Mouse (Mus musculus): Measurements from ENCODE around the gene Gpx5. TPM values are rescaled to one million over a fixed set of nuclear protein-coding genes. Genes with fewer than 3 reads are reported as not detected.

Gene Gpx5
- polyA plus RNA-seq, 1 experiment from 2014 or later, result not detected

GRCm38 (mm10) chr13:21313903-21314302 is 21.4 kb upstream of the Gpx5 start:
- Histone ChIP-seq H3K4me3 (ENCODE audit: low read depth, low read length) (no peak overlapping the region), H3K4me1 (replicated peaks; ENCODE audit: control insufficient read depth, insufficient read depth, low read length) (no peaks in the 10 kb centered on the region), H3K4me2 (no peak overlapping the region), H3K9ac (ENCODE audit: low read depth, low read length) (no peak overlapping the region), H3K27ac (ENCODE audit: low read depth, low read length) (no peak overlapping the region), H3K9me3 (ENCODE audit: control insufficient read depth, low read length) (no peaks in the 10 kb centered on the region), H3K36me3 (ENCODE audit: control insufficient read depth, insufficient read depth, low read length) (no peaks in the 10 kb centered on the region), H3K27me3 (replicated peaks; ENCODE audit: control insufficient read depth, insufficient read depth, low read length) (no peaks in the 10 kb centered on the region; the same call in 1 of the 2 replicates)
- no peak for ATAC-seq (replicated peaks; ENCODE audit: low FRiP score)
- WGBS, result 73% methylated on average over 4 of the region's 4 CpGs
- DNase-seq (ENCODE audit: low spot score), result no peak

DNA sequence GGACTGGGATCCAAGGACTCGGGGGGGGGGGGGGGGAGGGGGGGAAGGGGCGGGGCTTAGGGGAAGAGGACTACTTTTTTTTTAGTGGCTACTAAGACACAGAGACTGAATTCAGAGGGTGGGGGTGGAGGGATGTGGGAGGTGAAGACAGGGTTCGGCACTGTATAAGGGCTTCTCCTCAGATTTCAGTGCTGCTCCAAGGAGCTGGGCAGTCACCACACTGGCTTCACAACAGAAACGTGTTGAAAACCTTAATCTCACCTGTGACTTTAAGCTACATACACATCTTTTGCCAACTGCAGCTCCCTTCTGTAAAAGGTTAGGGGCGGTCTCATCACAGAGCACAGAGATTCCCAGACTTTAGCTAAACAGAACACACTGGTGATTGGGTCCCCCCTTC is 20.3 kb upstream of the Gpx5 start:
- H3K4me2 ChIP-seq, result no peak overlapping the region
- no peak overlapping the region for H3K9ac ChIP-seq (ENCODE audit: low read depth, low read length)
- no peak overlapping the region for H3K27ac ChIP-seq (ENCODE audit: low read depth, low read length)
- no peak overlapping the region for H3K4me3 ChIP-seq (ENCODE audit: low read depth, low read length)
- DNase-seq (ENCODE audit: low spot score) (no peak), ATAC-seq (replicated peaks; ENCODE audit: low FRiP score) (no peak)
- no peaks in the 10 kb centered on the region; the same call in 1 of the 2 replicates for H3K27me3 ChIP-seq (replicated peaks; ENCODE audit: control insufficient read depth, insufficient read depth, low read length)
- H3K4me1 ChIP-seq (replicated peaks; ENCODE audit: control insufficient read depth, insufficient read depth, low read length), result no peaks in the 10 kb centered on the region
- H3K36me3 ChIP-seq (ENCODE audit: control insufficient read depth, insufficient read depth, low read length), result no peaks in the 10 kb centered on the region
- WGBS, result 44% methylated on average over 5 of the region's 5 CpGs
- H3K9me3 ChIP-seq (ENCODE audit: control insufficient read depth, low read length), result no peaks in the 10 kb centered on the region

DNA sequence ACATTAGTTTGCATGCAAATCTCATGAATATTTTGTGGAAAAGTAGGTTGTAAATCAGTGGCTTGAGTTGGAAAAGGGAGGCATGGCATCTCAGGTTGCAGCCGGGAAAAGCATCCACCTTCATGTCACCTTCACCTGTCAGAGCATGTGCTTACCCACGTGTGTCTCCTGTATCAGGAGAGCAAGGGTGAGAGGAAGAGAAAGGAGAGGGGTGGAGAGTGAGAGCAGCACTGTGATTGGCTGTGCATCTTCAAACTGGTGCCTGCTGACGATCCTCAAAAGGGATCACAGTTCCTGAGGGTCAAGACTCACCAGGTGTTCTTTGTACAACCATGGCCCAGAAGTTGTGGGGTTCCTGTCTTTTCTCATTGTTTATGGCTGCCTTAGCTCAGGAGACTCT is 19.4 kb upstream of the Gpx5 start, which contains the start of gene Gpx6:
Gene Gpx6, plus strand, starts transcription at position 200 of the 400 bp plus-strand sequence.
- 39% methylated on average over 3 of the region's 3 CpGs for WGBS
- no peak within 1 kb of the TSS for H3K4me2 ChIP-seq
- H3K36me3 ChIP-seq (ENCODE audit: control insufficient read depth, insufficient read depth, low read length), result no peaks in the 10 kb centered on the region
- H3K27ac ChIP-seq (ENCODE audit: low read depth, low read length), result no peak within 1 kb of the TSS
- H3K9me3 ChIP-seq (ENCODE audit: control insufficient read depth, low read length), result no peaks in the 10 kb centered on the region
- no peak for DNase-seq (ENCODE audit: low spot score)
- H3K4me3 ChIP-seq (ENCODE audit: low read depth, low read length), result no peak within 1 kb of the TSS
- H3K4me1 ChIP-seq (replicated peaks; ENCODE audit: control insufficient read depth, insufficient read depth, low read length), result no peaks in the 10 kb centered on the region
- H3K9ac ChIP-seq (ENCODE audit: low read depth, low read length), result no peak within 1 kb of the TSS
- no peaks in the 10 kb centered on the region; the same call in 1 of the 2 replicates for H3K27me3 ChIP-seq (replicated peaks; ENCODE audit: control insufficient read depth, insufficient read depth, low read length)
- no peak for ATAC-seq (replicated peaks; ENCODE audit: low FRiP score)

- no peaks in the 10 kb centered on the region for H3K4me1 ChIP-seq (replicated peaks; ENCODE audit: control insufficient read depth, insufficient read depth, low read length)
- no peak for ATAC-seq (replicated peaks; ENCODE audit: low FRiP score)
- WGBS, result 63% methylated on average over 2 of the region's 2 CpGs
Measured at GRCm38 (mm10) chr13:21309788-21310187, 17.3 kb upstream of the Gpx5 start.

DNA sequence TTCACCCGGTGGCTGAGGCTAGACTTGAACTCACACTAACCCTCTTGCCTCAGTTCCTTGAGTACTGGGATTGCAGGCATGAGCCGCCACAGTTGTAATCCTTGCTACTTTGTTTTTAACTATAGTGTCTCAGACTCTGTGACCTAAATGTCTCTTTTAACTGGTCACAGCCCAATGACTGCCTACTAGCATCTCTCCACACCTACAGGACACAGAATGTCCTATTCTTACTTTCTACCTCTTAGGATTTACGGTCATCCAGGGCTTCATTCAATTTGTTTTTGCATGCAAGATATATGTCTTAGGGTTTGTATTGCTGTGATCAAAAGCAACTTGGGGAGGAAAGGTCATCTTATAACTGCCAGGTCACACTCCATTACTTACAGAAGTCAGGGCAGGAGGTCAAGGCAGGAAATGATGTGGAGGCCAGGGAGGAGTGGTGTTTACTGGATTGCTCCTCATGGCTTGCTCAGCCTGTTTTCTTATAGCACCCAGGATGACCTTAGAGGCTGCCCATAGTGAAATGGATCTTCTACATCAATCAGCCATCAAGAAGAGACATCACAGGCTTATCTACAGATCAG is 12.0 kb upstream of the Gpx5 start:
- no peak for DNase-seq (ENCODE audit: low spot score)
- no peak for ATAC-seq (replicated peaks; ENCODE audit: low FRiP score)
- WGBS, result 68% methylated on average over 3 of the region's 3 CpGs

More at GRCm38 (mm10) chr13:21309788-21310187, 17.3 kb upstream of the Gpx5 start:
- Histone ChIP-seq H3K9me3 (ENCODE audit: control insufficient read depth, low read length) (no peaks in the 10 kb centered on the region), H3K27ac (ENCODE audit: low read depth, low read length) (no peak overlapping the region), H3K9ac (ENCODE audit: low read depth, low read length) (no peak overlapping the region), H3K4me3 (ENCODE audit: low read depth, low read length) (no peak overlapping the region), H3K36me3 (ENCODE audit: control insufficient read depth, insufficient read depth, low read length) (no peaks in the 10 kb centered on the region), H3K4me2 (no peak overlapping the region), H3K27me3 (replicated peaks; ENCODE audit: control insufficient read depth, insufficient read depth, low read length) (no peaks in the 10 kb centered on the region)
- DNase-seq (ENCODE audit: low spot score), result no peak

GRCm38 (mm10) chr13:21298557-21298956 is 6.0 kb upstream of the Gpx5 start:
- H3K9ac ChIP-seq (ENCODE audit: low read depth, low read length), result no peak overlapping the region
- no peaks in the 10 kb centered on the region for H3K27me3 ChIP-seq (replicated peaks; ENCODE audit: control insufficient read depth, insufficient read depth, low read length)
- H3K4me3 ChIP-seq (ENCODE audit: low read depth, low read length), result no peak overlapping the region
- 31% methylated on average over 3 of the region's 3 CpGs for WGBS
- ATAC-seq (replicated peaks; ENCODE audit: low FRiP score) (no peak), DNase-seq (ENCODE audit: low spot score) (no peak)
- no peaks in the 10 kb centered on the region for H3K36me3 ChIP-seq (ENCODE audit: control insufficient read depth, insufficient read depth, low read length)
- no peaks in the 10 kb centered on the region for H3K9me3 ChIP-seq (ENCODE audit: control insufficient read depth, low read length)
- no peaks in the 10 kb centered on the region for H3K4me1 ChIP-seq (replicated peaks; ENCODE audit: control insufficient read depth, insufficient read depth, low read length)
- H3K4me2 ChIP-seq, result no peak overlapping the region
- H3K27ac ChIP-seq (ENCODE audit: low read depth, low read length), result no peak overlapping the region

More for the DNA sequence above, 12.0 kb upstream of the Gpx5 start:
- Histone ChIP-seq H3K4me1 (replicated peaks; ENCODE audit: control insufficient read depth, insufficient read depth, low read length) (no peaks in the 10 kb centered on the region), H3K9me3 (ENCODE audit: control insufficient read depth, low read length) (no peaks in the 10 kb centered on the region), H3K4me3 (ENCODE audit: low read depth, low read length) (no peak overlapping the region), H3K27ac (ENCODE audit: low read depth, low read length) (no peak overlapping the region), H3K4me2 (no peak overlapping the region), H3K36me3 (ENCODE audit: control insufficient read depth, insufficient read depth, low read length) (no peaks in the 10 kb centered on the region), H3K27me3 (replicated peaks; ENCODE audit: control insufficient read depth, insufficient read depth, low read length) (no peaks in the 10 kb centered on the region), H3K9ac (ENCODE audit: low read depth, low read length) (no peak overlapping the region)

DNA sequence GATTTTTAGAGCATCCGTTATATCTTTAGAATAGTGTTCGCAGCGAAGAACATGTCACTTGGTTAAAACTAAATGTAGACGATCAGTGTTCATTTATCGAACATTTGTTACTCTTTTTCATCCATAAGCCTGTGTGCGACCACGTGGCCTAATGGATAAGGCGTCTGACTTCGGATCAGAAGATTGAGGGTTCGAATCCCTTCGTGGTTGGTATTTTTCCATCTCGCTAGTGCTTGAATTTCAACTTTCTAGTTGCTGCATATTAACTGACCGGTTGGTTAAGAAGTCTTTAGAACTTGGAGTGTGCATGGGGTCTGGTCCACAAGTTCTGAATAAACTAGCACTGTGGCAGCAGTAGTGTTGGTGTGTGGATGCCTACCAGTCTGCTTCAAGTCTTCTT is 13.0 kb downstream of the Gpx5 start:
- Histone ChIP-seq H3K27ac (ENCODE audit: low read depth, low read length) (no peak overlapping the region), H3K4me2 (peak overlapping the region; percentile 90), H3K4me3 (ENCODE audit: low read depth, low read length) (peak overlapping the region; percentile 52), H3K36me3 (ENCODE audit: control insufficient read depth, insufficient read depth, low read length) (no peaks in the 10 kb centered on the region), H3K27me3 (replicated peaks; ENCODE audit: control insufficient read depth, insufficient read depth, low read length) (no peaks in the 10 kb centered on the region), H3K4me1 (replicated peaks; ENCODE audit: control insufficient read depth, insufficient read depth, low read length) (peaks cover 6% of the 10 kb centered on the region; the same call in 1 of the 2 replicates), H3K9me3 (ENCODE audit: control insufficient read depth, low read length) (no peaks in the 10 kb centered on the region), H3K9ac (ENCODE audit: low read depth, low read length) (peak overlapping the region; percentile 28; the same call in 1 of the 2 replicates)
- WGBS, result 1% methylated on average over 13 of the region's 13 CpGs
- DNase-seq (ENCODE audit: low spot score), result peak; percentile 79
- peak; percentile 77 for ATAC-seq (replicated peaks; ENCODE audit: low FRiP score)

GRCm38 (mm10) chr13:21279076-21279475 is 13.5 kb downstream of the Gpx5 start:
- no peaks in the 10 kb centered on the region for H3K36me3 ChIP-seq (ENCODE audit: control insufficient read depth, insufficient read depth, low read length)
- H3K4me3 ChIP-seq (ENCODE audit: low read depth, low read length), result peak overlapping the region; percentile 52
- ATAC-seq (replicated peaks; ENCODE audit: low FRiP score) (no peak), DNase-seq (ENCODE audit: low spot score) (no peak)
- peaks cover 8% of the 10 kb centered on the region for H3K4me1 ChIP-seq (replicated peaks; ENCODE audit: control insufficient read depth, insufficient read depth, low read length)
- H3K9me3 ChIP-seq (ENCODE audit: control insufficient read depth, low read length), result no peaks in the 10 kb centered on the region
- no peaks in the 10 kb centered on the region for H3K27me3 ChIP-seq (replicated peaks; ENCODE audit: control insufficient read depth, insufficient read depth, low read length)
- 3% methylated on average over 8 of the region's 8 CpGs for WGBS
- H3K4me2 ChIP-seq, result peak overlapping the region; percentile 90
- H3K9ac ChIP-seq (ENCODE audit: low read depth, low read length), result peak overlapping the region; percentile 28; the same call in 1 of the 2 replicates
- no peak overlapping the region for H3K27ac ChIP-seq (ENCODE audit: low read depth, low read length)

DNA sequence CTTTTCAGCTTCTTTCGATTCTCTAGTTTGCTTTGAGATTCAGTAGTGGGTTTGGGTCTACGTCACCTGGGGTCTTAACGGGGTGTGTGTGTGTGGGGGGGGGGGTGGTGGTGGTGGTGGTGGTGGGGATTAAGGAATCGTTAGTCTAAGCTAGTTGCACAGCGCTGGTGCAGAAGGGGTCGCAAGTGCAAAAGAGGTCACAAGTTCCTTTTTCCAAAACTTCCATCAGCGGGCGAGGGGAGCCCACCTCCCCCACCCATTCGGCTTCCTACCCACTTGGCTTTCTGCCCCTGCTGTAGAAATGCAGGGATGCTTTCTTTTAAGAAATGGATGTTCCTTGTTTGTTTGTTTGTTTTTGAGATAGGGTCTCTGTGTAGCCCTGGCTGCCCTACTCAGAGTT is 16.0 kb downstream of the Gpx5 start:
- Histone ChIP-seq H3K4me2 (peak overlapping the region; percentile 88), H3K9me3 (ENCODE audit: control insufficient read depth, low read length) (no peaks in the 10 kb centered on the region), H3K4me3 (ENCODE audit: low read depth, low read length) (peak overlapping the region; percentile 62), H3K9ac (ENCODE audit: low read depth, low read length) (peak overlapping the region; percentile 57), H3K4me1 (replicated peaks; ENCODE audit: control insufficient read depth, insufficient read depth, low read length) (peaks cover 9% of the 10 kb centered on the region), H3K27ac (ENCODE audit: low read depth, low read length) (no peak overlapping the region), H3K36me3 (ENCODE audit: control insufficient read depth, insufficient read depth, low read length) (no peaks in the 10 kb centered on the region), H3K27me3 (replicated peaks; ENCODE audit: control insufficient read depth, insufficient read depth, low read length) (peaks cover 3% of the 10 kb centered on the region; the same call in 1 of the 2 replicates)
- under 1% methylated on average over 9 of the region's 9 CpGs for WGBS
- no peak for DNase-seq (ENCODE audit: low spot score)
- ATAC-seq (replicated peaks; ENCODE audit: low FRiP score), result no peak
